Mouse (Mus musculus) CD4-positive, CD25-positive, alpha-beta regulatory T cell (primary cell): Measurements from ENCODE around the gene Gm10722. TPM values are rescaled to one million over a fixed set of nuclear protein-coding genes. Genes with fewer than 3 reads are reported as not detected.

ENCODE experiments used
- polyA plus RNA-seq: library from polyadenylated mRNA; unstranded; fragments of 100-300 nt; shearing (Covaris generic); gene quantifications from one replicate; pipeline ENCODE4 v1.2.1, GENCODE M21; 2017

The Gm10722 gene
- 0.68 TPM for polyA plus RNA-seq

GRCm38 (mm10) chr9:3000445-3000972 lies at the start of gene Gm10722:
TSS of gene Gm10722 (plus strand) at chr9:3000922.

GRCm38 (mm10) chr9:3002794-3003396 lies 2.2 kb downstream of the Gm10722 start, which contains the start of gene Gm11168:
TSS of gene Gm11168 (plus strand) at chr9:3003346.

GRCm38 (mm10) chr9:3012733-3013279 lies 12.1 kb downstream of the Gm10722 start, which contains the start of gene Gm10721:
TSS of gene Gm10721 (plus strand) at chr9:3013140.

DNA sequence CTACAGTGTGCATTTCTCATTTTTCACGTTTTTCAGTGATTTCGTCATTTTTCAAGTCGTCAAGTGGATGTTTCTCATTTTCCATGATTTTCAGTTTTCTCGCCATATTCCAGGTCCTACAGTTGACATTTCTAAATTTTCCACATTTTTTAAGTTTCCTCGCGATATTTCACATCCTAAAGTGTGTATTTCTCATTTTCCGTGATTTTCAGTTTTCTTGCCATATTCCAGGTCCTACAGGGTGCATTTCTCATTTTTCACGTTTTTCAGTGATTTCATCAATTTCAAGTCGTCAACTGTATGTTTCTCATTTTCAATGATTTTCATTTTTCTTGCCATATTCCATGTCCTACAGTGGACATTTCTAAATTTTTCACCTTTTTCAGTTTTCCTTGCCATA lies 14.6 kb downstream of the Gm10722 start, which contains the start of gene Gm10720:
Gene Gm10720, plus strand, starts transcription at position 301 of the 400 bp plus-strand sequence.

DNA sequence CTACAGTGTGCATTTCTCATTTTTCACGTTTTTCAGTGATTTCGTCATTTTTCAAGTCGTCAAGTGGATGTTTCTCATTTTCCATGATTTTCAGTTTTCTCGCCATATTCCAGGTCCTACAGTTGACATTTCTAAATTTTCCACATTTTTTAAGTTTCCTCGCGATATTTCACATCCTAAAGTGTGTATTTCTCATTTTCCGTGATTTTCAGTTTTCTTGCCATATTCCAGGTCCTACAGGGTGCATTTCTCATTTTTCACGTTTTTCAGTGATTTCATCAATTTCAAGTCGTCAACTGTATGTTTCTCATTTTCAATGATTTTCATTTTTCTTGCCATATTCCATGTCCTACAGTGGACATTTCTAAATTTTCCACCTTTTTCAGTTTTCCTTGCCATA lies 16.4 kb downstream of the Gm10722 start, which contains the start of gene Gm10719:
Gene Gm10719, plus strand, starts transcription at position 301 of the 400 bp plus-strand sequence.

DNA sequence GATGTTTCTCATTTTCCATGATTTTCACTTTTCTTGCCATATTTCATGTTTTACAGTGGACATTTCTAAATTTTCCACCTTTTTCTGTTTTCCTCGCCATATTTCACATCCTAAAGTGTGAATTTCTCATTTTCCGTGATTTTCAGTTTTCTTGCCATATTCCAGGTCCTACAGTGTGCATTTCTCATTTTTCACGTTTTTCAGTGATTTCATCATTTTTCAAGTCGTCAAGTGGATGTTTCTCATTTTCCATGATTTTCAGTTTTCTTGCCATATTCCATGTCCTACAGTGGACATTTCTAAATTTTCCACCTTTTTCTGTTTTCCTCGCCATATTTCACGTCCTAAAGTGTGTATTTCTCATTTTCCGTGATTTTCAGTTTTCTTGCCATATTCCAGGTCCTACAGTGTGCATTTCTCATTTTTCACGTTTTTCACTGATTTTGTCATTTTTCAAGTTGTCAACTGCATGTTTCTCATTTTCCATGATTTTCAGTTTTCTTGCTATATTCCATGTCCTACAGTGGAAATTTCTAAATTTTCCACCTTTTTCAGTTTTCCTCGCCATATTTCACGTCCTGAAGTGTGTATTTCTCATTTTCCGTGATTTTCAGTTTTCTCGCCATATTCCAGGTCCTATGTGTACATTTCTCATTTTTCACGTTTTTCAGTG lies 22.7 kb downstream of the Gm10722 start, which contains the start of gene Gm10718:
Gene Gm10718, plus strand, starts transcription at position 236 of the 673 bp plus-strand sequence.

GRCm38 (mm10) chr9:3024912-3025467 lies 24.3 kb downstream of the Gm10722 start, which contains the start of gene Gm10717:
TSS of gene Gm10717 (plus strand) at chr9:3025417.

DNA sequence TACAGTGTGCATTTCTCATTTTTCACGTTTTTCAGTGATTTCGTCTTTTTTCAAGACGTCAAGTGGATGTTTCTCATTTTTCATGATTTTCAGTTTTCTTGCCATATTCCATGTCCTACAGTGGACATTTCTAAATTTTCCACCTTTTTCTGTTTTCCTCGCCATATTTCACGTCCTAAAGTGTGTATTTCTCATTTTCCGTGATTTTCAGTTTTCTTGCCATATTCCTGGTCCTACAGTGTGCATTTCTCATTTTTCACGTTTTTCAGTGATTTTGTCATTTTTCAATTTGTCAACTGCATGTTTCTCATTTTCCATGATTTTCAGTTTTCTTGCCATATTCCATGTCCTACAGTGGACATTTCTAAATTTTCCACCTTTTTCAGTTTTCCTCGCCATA lies 33.6 kb downstream of the Gm10722 start, which contains the start of gene Gm17535:
Gene Gm17535, plus strand, starts transcription at position 301 of the 400 bp plus-strand sequence.

GRCm38 (mm10) chr9:3036577-3036976 lies 35.9 kb downstream of the Gm10722 start, which contains the start of gene Gm10715:
TSS of gene Gm10715 (plus strand) at chr9:3036877.

Other genes with a start within 250 kb of the Gm10722 start
- 4.6 TPM for gene Gm11168, start 2.4 kb downstream of the Gm10722 start, polyA plus RNA-seq
- 0.35 TPM for gene Gm10721, start 12.2 kb downstream of the Gm10722 start, polyA plus RNA-seq
- not detected for gene Gm10720, start 14.7 kb downstream of the Gm10722 start, polyA plus RNA-seq
- gene Gm10719, start 16.5 kb downstream of the Gm10722 start, polyA plus RNA-seq, result 3.9 TPM
- 2.5 TPM for gene Gm10718, start 22.6 kb downstream of the Gm10722 start, polyA plus RNA-seq
- 9.3 TPM for gene Gm10717, start 24.5 kb downstream of the Gm10722 start, polyA plus RNA-seq
- 0.91 TPM for gene Gm17535, start 33.7 kb downstream of the Gm10722 start, polyA plus RNA-seq
- not detected for gene Gm10715, start 36.0 kb downstream of the Gm10722 start, polyA plus RNA-seq